23 mouse cellular contexts compared by ENCODE assay signal in genomic region chr12:32460330-32460998, GRCm38 (mm10).
DNase-seq lines count a peak whose midpoint lies in the region; ATAC-seq and TF ChIP-seq lines count a peak whose summit lies in the region.
"Had no signal": no experiment of that assay in that cellular context is flagged by ENCODE, and none has a peak within 500 bp of the region (broad histone marks: within the 10 kb centered on the region; RNA-seq: fewer than 3 reads in every experiment).

No protein-coding gene starts in this region.

- no peak overlapping the region for H3K27ac ChIP-seq in embryonic facial prominence, embryonic 14.5 days (replicated peaks; ENCODE audit: low read depth, low read length)
- H3K27ac ChIP-seq in embryonic facial prominence, embryonic 10.5 days (replicated peaks) = no peak overlapping the region
- H3K27ac ChIP-seq in bone marrow macrophage, adult 2 months (ENCODE audit: insufficient read depth, low read depth, low read length) = peak overlapping the region; percentile 86
- peak overlapping the region; percentile 85 for H3K27ac ChIP-seq in macrophage
- H3K27ac ChIP-seq: forebrain, embryonic 12.5 days; heart, embryonic 10.5 days; hindbrain, embryonic 15.5 days; limb, embryonic 12.5 days; liver, embryonic 12.5 days; lung, embryonic 15.5 days; midbrain, embryonic 15.5 days had no signal

- DNase-seq in embryonic facial prominence, embryonic 14.5 days (ENCODE audit: low spot score) = peak; percentile 17
- no peak for DNase-seq in embryonic facial prominence, embryonic 10.5 days (ENCODE audit: low spot score)
- peak; percentile 84 for DNase-seq in 3T3-L1 (ENCODE audit: low read depth, low spot score)
- no peak for DNase-seq in left cerebral cortex, postnatal 14 days (ENCODE audit: low spot score in 2 of 2)
- no peak for DNase-seq in gastrocnemius, postnatal 4 days (ENCODE audit: low spot score in 2 of 2)
- DNase-seq: adrenal gland, postnatal 25 days; cerebellum, adult 11 months; cerebellum, adult 9-11 months; kidney, postnatal 36 days; layer of hippocampus, postnatal 36 days; right cerebral cortex, adult 18-20 months; thymus, adult 18-20 months; thymus, postnatal 36 days had no signal

- H3K9ac ChIP-seq in embryonic facial prominence, embryonic 14.5 days (ENCODE audit: low read depth, low read length) = no peak overlapping the region
- H3K9ac ChIP-seq: forebrain, embryonic 12.5 days; hindbrain, embryonic 15.5 days; limb, embryonic 12.5 days; liver, embryonic 12.5 days; lung, embryonic 15.5 days; midbrain, embryonic 15.5 days had no signal

- H3K4me3 ChIP-seq in embryonic facial prominence, embryonic 14.5 days (ENCODE audit: low read depth, low read length) = no peak overlapping the region
- H3K4me3 ChIP-seq in embryonic facial prominence, embryonic 10.5 days = no peak overlapping the region
- H3K4me3 ChIP-seq in bone marrow macrophage, adult 2 months (ENCODE audit: insufficient read depth, low read length) = no peak overlapping the region
- no peak overlapping the region for H3K4me3 ChIP-seq in macrophage (ENCODE audit: inconsistent target)
- H3K4me3 ChIP-seq: forebrain, embryonic 12.5 days; heart, embryonic 10.5 days; hindbrain, embryonic 15.5 days; limb, embryonic 12.5 days; liver, embryonic 12.5 days; lung, embryonic 15.5 days; megakaryocyte, embryonic 14.5 days; midbrain, embryonic 15.5 days had no signal

- no peak for ATAC-seq in embryonic facial prominence, embryonic 14.5 days (ENCODE audit: low read depth)
- ATAC-seq: liver, embryonic 12.5 days; midbrain, embryonic 15.5 days had no signal

- H3K79me2 ChIP-seq in macrophage (ENCODE audit: inconsistent target) = no peaks in the 10 kb centered on the region

- intact Hi-C loops in left cerebral cortex, postnatal 14 days (cut with DNase I) = no loop called here

- no peak overlapping the region for H3K4me2 ChIP-seq in embryonic facial prominence, embryonic 14.5 days (ENCODE audit: low read depth, low read length)
- H3K4me2 ChIP-seq: forebrain, embryonic 12.5 days; hindbrain, embryonic 15.5 days; limb, embryonic 12.5 days; liver, embryonic 12.5 days; lung, embryonic 15.5 days; midbrain, embryonic 15.5 days had no signal

- no peaks in the 10 kb centered on the region for H3K9me3 ChIP-seq in embryonic facial prominence, embryonic 14.5 days (ENCODE audit: control insufficient read depth, low read length)
- no peaks in the 10 kb centered on the region for H3K9me3 ChIP-seq in embryonic facial prominence, embryonic 10.5 days
- H3K9me3 ChIP-seq: forebrain, embryonic 12.5 days; heart, embryonic 10.5 days; hindbrain, embryonic 15.5 days; limb, embryonic 12.5 days; liver, embryonic 12.5 days; lung, embryonic 15.5 days; megakaryocyte, embryonic 14.5 days; midbrain, embryonic 15.5 days had no signal

- no peak for TF ChIP-seq POLR2A in bone marrow macrophage, adult 2 months (IDR thresholded peaks at IDR 0.05; ENCODE audit: borderline replicate concordance, low read depth, low read length)

- H3K27me3 ChIP-seq in embryonic facial prominence, embryonic 14.5 days (replicated peaks; ENCODE audit: control insufficient read depth, insufficient read depth, low read length) = no peaks in the 10 kb centered on the region
- H3K27me3 ChIP-seq in embryonic facial prominence, embryonic 10.5 days (replicated peaks; ENCODE audit: low read depth, poor library complexity, severe bottlenecking) = no peaks in the 10 kb centered on the region
- H3K27me3 ChIP-seq: forebrain, embryonic 12.5 days; hindbrain, embryonic 15.5 days; limb, embryonic 12.5 days; liver, embryonic 12.5 days; lung, embryonic 15.5 days; megakaryocyte, embryonic 14.5 days; midbrain, embryonic 15.5 days had no signal

- H3K36me3 ChIP-seq in embryonic facial prominence, embryonic 14.5 days (ENCODE audit: control insufficient read depth, insufficient read depth, low read length) = no peaks in the 10 kb centered on the region
- no peaks in the 10 kb centered on the region for H3K36me3 ChIP-seq in embryonic facial prominence, embryonic 10.5 days (replicated peaks)
- H3K36me3 ChIP-seq in macrophage (ENCODE audit: inconsistent target) = no peaks in the 10 kb centered on the region
- H3K36me3 ChIP-seq: forebrain, embryonic 12.5 days; heart, embryonic 10.5 days; hindbrain, embryonic 15.5 days; limb, embryonic 12.5 days; liver, embryonic 12.5 days; lung, embryonic 15.5 days; midbrain, embryonic 15.5 days had no signal

- TF ChIP-seq CTCF in bone marrow macrophage, adult 2 months (IDR thresholded peaks at IDR 0.05; ENCODE audit: low read depth, low read length) = no peak

- WGBS in embryonic facial prominence, embryonic 14.5 days = 75% methylated on average over 4 of the region's 4 CpGs
- WGBS in embryonic facial prominence, embryonic 10.5 days = 85% methylated on average over 4 of the region's 4 CpGs
- WGBS in macrophage (ENCODE audit: missing documents) = 72% methylated on average over 4 of the region's 4 CpGs

- H3K4me1 ChIP-seq in embryonic facial prominence, embryonic 14.5 days (ENCODE audit: control insufficient read depth, insufficient read depth, low read length) = no peaks in the 10 kb centered on the region
- H3K4me1 ChIP-seq in embryonic facial prominence, embryonic 10.5 days = no peaks in the 10 kb centered on the region
- H3K4me1 ChIP-seq in bone marrow macrophage, adult 2 months (ENCODE audit: control insufficient read depth, insufficient read depth, low read length) = peaks cover 20% of the 10 kb centered on the region
- H3K4me1 ChIP-seq: forebrain, embryonic 12.5 days; heart, embryonic 10.5 days; hindbrain, embryonic 15.5 days; limb, embryonic 12.5 days; liver, embryonic 12.5 days; megakaryocyte, embryonic 14.5 days; midbrain, embryonic 15.5 days had no signal

Comparison
In these comparisons a context has a peak if more than half of its experiments do, and no peak if none do; other contexts are left out.
1. DNase-seq: peak in embryonic facial prominence, embryonic 14.5 days (single experiment) and 3T3-L1 (single experiment); none in embryonic facial prominence, embryonic 10.5 days (single experiment), left cerebral cortex, postnatal 14 days (0 of 2) and gastrocnemius, postnatal 4 days (0 of 2).
2. H3K27ac ChIP-seq: peak in bone marrow macrophage, adult 2 months (single experiment) and macrophage (single experiment); none in embryonic facial prominence, embryonic 14.5 days (single experiment) and embryonic facial prominence, embryonic 10.5 days (single experiment).